Mouse (Mus musculus): ENCODE results near the gene Srd5a3. TPM values are rescaled to one million over a fixed set of nuclear protein-coding genes. Genes with fewer than 3 reads are reported as not detected.

The Srd5a3 gene
- total and polyA plus RNA-seq, 2 experiments from 2014 or later: 23.7 to 26.9 TPM

GRCm38 (mm10) chr5:76175051-76175450, 35.0 kb downstream of the Srd5a3 start:
- Histone ChIP-seq H3K9ac (replicated peaks; ENCODE audit: low read depth, low read length) (no peak overlapping the region), H3K9me3 (replicated peaks; ENCODE audit: control insufficient read depth, low read length) (no peaks in the 10 kb centered on the region), H3K4me3 (ENCODE audit: low read depth, low read length) (no peak overlapping the region), H3K27ac (ENCODE audit: low read depth) (no peak overlapping the region), H3K27me3 (ENCODE audit: control insufficient read depth, insufficient read depth, low read length) (no peaks in the 10 kb centered on the region), H3K4me1 (ENCODE audit: control insufficient read depth, insufficient read depth) (no peaks in the 10 kb centered on the region), H3K36me3 (replicated peaks; ENCODE audit: control insufficient read depth, insufficient read depth, low read length) (no peaks in the 10 kb centered on the region), H3K4me2 (ENCODE audit: low read depth, low read length) (no peak overlapping the region)
- TF ChIP-seq CTCF (IDR thresholded peaks at IDR 0.05; ENCODE audit: low read depth) (no peak), EP300 (IDR thresholded peaks at IDR 0.05; ENCODE audit: low read depth) (no peak)
- no peak for ATAC-seq (ENCODE audit: insufficient read depth, low read depth)
- WGBS: 85% methylated on average over 4 of the region's 4 CpGs
- no peak for DNase-seq (ENCODE audit: low spot score)

GRCm38 (mm10) chr5:76176411-76176810, 36.3 kb downstream of the Srd5a3 start:
- no peak overlapping the region for H3K9ac ChIP-seq (replicated peaks; ENCODE audit: low read depth, low read length)
- TF ChIP-seq CTCF (IDR thresholded peaks at IDR 0.05; ENCODE audit: low read depth) (no peak), EP300 (IDR thresholded peaks at IDR 0.05; ENCODE audit: low read depth) (no peak)
- H3K27me3 ChIP-seq (ENCODE audit: control insufficient read depth, insufficient read depth, low read length): no peaks in the 10 kb centered on the region
- H3K36me3 ChIP-seq (replicated peaks; ENCODE audit: control insufficient read depth, insufficient read depth, low read length): no peaks in the 10 kb centered on the region
- DNase-seq (ENCODE audit: low spot score): peak; percentile 55
- 0 out of 2 replicates have a peak overlapping the region, but pooled peaks have one; percentile 16 for H3K27ac ChIP-seq (ENCODE audit: low read depth)
- no peak overlapping the region for H3K4me3 ChIP-seq (ENCODE audit: low read depth, low read length)
- no peaks in the 10 kb centered on the region for H3K4me1 ChIP-seq (ENCODE audit: control insufficient read depth, insufficient read depth)
- no peak overlapping the region; the same call in 1 of the 2 replicates for H3K4me2 ChIP-seq (ENCODE audit: low read depth, low read length)
- ATAC-seq (ENCODE audit: insufficient read depth, low read depth): no peak
- WGBS: 23% methylated on average over 3 of the region's 3 CpGs
- no peaks in the 10 kb centered on the region for H3K9me3 ChIP-seq (replicated peaks; ENCODE audit: control insufficient read depth, low read length)

- WGBS: 58% methylated on average over 11 of the region's 11 CpGs
- H3K4me2 ChIP-seq (ENCODE audit: low read depth, low read length): no peak overlapping the region; the same call in 1 of the 2 replicates
- DNase-seq (ENCODE audit: low spot score) (no peak), ATAC-seq (ENCODE audit: insufficient read depth, low read depth) (peak; percentile 62; the same call in 1 of the 2 replicates)
- H3K4me3 ChIP-seq (ENCODE audit: low read depth, low read length): no peak overlapping the region
- H3K27ac ChIP-seq (ENCODE audit: low read depth): 0 out of 2 replicates have a peak overlapping the region, but pooled peaks have one; percentile 16
- no peaks in the 10 kb centered on the region for H3K36me3 ChIP-seq (replicated peaks; ENCODE audit: control insufficient read depth, insufficient read depth, low read length)
- no peaks in the 10 kb centered on the region for H3K9me3 ChIP-seq (replicated peaks; ENCODE audit: control insufficient read depth, low read length)
- H3K27me3 ChIP-seq (ENCODE audit: control insufficient read depth, insufficient read depth, low read length): no peaks in the 10 kb centered on the region
- no peak for TF ChIP-seq CTCF (IDR thresholded peaks at IDR 0.05; ENCODE audit: low read depth)
- no peak for TF ChIP-seq EP300 (IDR thresholded peaks at IDR 0.05; ENCODE audit: low read depth)
- no peaks in the 10 kb centered on the region for H3K4me1 ChIP-seq (ENCODE audit: control insufficient read depth, insufficient read depth)
- no peak overlapping the region for H3K9ac ChIP-seq (replicated peaks; ENCODE audit: low read depth, low read length)
Measured at GRCm38 (mm10) chr5:76176841-76177240, 36.8 kb downstream of the Srd5a3 start.

- TF ChIP-seq CTCF (IDR thresholded peaks at IDR 0.05; ENCODE audit: low read depth): no peak
- no peak for TF ChIP-seq EP300 (IDR thresholded peaks at IDR 0.05; ENCODE audit: low read depth)
- DNase-seq (ENCODE audit: low spot score) (no peak), ATAC-seq (ENCODE audit: insufficient read depth, low read depth) (no peak)
- Histone ChIP-seq H3K9ac (replicated peaks; ENCODE audit: low read depth, low read length) (no peak overlapping the region), H3K4me3 (ENCODE audit: low read depth, low read length) (no peak overlapping the region), H3K27ac (ENCODE audit: low read depth) (no peak overlapping the region), H3K9me3 (replicated peaks; ENCODE audit: control insufficient read depth, low read length) (no peaks in the 10 kb centered on the region), H3K27me3 (ENCODE audit: control insufficient read depth, insufficient read depth, low read length) (no peaks in the 10 kb centered on the region), H3K36me3 (replicated peaks; ENCODE audit: control insufficient read depth, insufficient read depth, low read length) (no peaks in the 10 kb centered on the region), H3K4me2 (ENCODE audit: low read depth, low read length) (no peak overlapping the region), H3K4me1 (ENCODE audit: control insufficient read depth, insufficient read depth) (no peaks in the 10 kb centered on the region)
- WGBS: 80% methylated on average over 7 of the region's 7 CpGs
Measured at GRCm38 (mm10) chr5:76177664-76178063, 37.6 kb downstream of the Srd5a3 start.

GRCm38 (mm10) chr5:76179171-76179570, 39.1 kb downstream of the Srd5a3 start:
- H3K36me3 ChIP-seq (replicated peaks; ENCODE audit: control insufficient read depth, insufficient read depth, low read length): no peaks in the 10 kb centered on the region
- ATAC-seq (ENCODE audit: insufficient read depth, low read depth) (no peak), DNase-seq (ENCODE audit: low spot score) (no peak)
- no peak for TF ChIP-seq EP300 (IDR thresholded peaks at IDR 0.05; ENCODE audit: low read depth)
- no peak for TF ChIP-seq CTCF (IDR thresholded peaks at IDR 0.05; ENCODE audit: low read depth)
- H3K9me3 ChIP-seq (replicated peaks; ENCODE audit: control insufficient read depth, low read length): no peaks in the 10 kb centered on the region
- no peak overlapping the region for H3K4me3 ChIP-seq (ENCODE audit: low read depth, low read length)
- WGBS: 95% methylated on average over 5 of the region's 5 CpGs
- no peaks in the 10 kb centered on the region for H3K4me1 ChIP-seq (ENCODE audit: control insufficient read depth, insufficient read depth)
- no peaks in the 10 kb centered on the region for H3K27me3 ChIP-seq (ENCODE audit: control insufficient read depth, insufficient read depth, low read length)
- no peak overlapping the region for H3K9ac ChIP-seq (replicated peaks; ENCODE audit: low read depth, low read length)
- no peak overlapping the region for H3K4me2 ChIP-seq (ENCODE audit: low read depth, low read length)
- no peak overlapping the region for H3K27ac ChIP-seq (ENCODE audit: low read depth)

- Histone ChIP-seq H3K4me1 (ENCODE audit: control insufficient read depth, insufficient read depth) (no peaks in the 10 kb centered on the region), H3K4me3 (ENCODE audit: low read depth, low read length) (no peak overlapping the region), H3K27me3 (ENCODE audit: control insufficient read depth, insufficient read depth, low read length) (no peaks in the 10 kb centered on the region), H3K36me3 (replicated peaks; ENCODE audit: control insufficient read depth, insufficient read depth, low read length) (no peaks in the 10 kb centered on the region), H3K9ac (replicated peaks; ENCODE audit: low read depth, low read length) (no peak overlapping the region), H3K9me3 (replicated peaks; ENCODE audit: control insufficient read depth, low read length) (no peaks in the 10 kb centered on the region), H3K4me2 (ENCODE audit: low read depth, low read length) (no peak overlapping the region), H3K27ac (ENCODE audit: low read depth) (no peak overlapping the region)
- no peak for DNase-seq (ENCODE audit: low spot score)
- no peak for TF ChIP-seq CTCF (IDR thresholded peaks at IDR 0.05; ENCODE audit: low read depth)
- TF ChIP-seq EP300 (IDR thresholded peaks at IDR 0.05; ENCODE audit: low read depth): no peak
- WGBS: 77% methylated on average over 5 of the region's 5 CpGs
- no peak for ATAC-seq (ENCODE audit: insufficient read depth, low read depth)
Measured at GRCm38 (mm10) chr5:76179791-76180190, 39.7 kb downstream of the Srd5a3 start.

All from heart, postnatal 0 days (tissue).